Mouse (Mus musculus) embryonic fibroblast, embryonic 13.5 days (primary cell): ENCODE data around the gene Zhx3.

ENCODE experiments used
- CTCF ChIP-seq: IDR thresholded peaks from 2 replicates; pipeline ENCODE4 v1.5.1; 2011; ENCODE audit warnings: mild to moderate bottlenecking, control low read depth, low read length, moderate library complexity, borderline replicate concordance; ENCODE audit not compliant: insufficient read depth
- POLR2A ChIP-seq: IDR thresholded peaks from 2 replicates; pipeline ENCODE4 v1.6.1; 2011; ENCODE audit warnings: low read depth, mild to moderate bottlenecking, control low read depth, low read length, moderate library complexity

- TF ChIP-seq POLR2A, result no peak
- TF ChIP-seq CTCF, result no peak
Observed at GRCm38 (mm10) chr2:160854687-160855086, 18.1 kb downstream of the Zhx3 start.
